Mouse (Mus musculus): Measurements from ENCODE around the gene Rfxank. TPM values are rescaled to one million over a fixed set of nuclear protein-coding genes. Genes with fewer than 3 reads are reported as not detected.

Gene Rfxank
- polyA plus RNA-seq (2015; fragmentation: Nextera tagmentation; extraction: Ambion mirVana), result 12.8 and 14.0 TPM in 2 replicates

DNA sequence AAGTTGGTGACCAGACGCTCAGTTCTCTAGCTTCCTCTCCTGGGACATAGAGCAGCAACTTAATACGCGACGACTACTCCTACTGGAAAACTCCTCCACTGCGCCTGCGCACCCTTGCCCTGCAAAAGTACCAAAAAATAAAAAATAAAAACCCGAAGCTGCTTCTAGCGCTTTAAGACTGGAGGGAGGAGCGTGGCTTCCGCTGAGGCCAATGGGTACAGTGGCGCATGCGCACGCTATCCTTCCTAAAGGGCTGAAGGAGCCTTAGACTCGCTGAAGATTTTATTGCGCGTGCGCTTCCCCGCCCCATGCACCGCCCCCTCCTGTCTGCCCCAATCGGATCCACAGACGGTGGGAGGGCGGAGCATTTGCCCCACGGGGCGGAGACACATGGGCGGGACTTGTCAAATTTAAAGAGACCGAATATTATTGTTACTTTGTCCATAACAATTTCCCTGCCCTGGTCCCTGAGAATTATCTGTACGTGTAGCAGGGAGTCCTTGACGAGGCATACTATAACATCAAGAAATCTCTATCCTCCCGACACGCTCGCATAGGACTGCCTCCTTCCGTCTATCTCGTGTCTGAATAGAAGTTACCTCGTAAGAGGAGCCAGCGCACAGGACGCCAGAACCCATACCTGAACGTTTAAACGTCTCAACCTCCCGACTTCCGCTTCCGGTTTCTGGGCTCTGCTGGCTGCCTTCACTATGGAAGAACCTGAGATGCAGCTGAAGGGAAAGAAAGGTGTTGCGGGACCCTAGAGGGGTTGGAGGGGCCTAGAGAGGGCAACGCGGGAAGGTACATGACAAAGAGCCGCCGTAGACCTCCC, at the start of gene Rfxank, which contains the start of the genes Borcs8 and Mef2b:
TSS of gene Rfxank (minus strand) at position 129 of the 832 bp plus-strand sequence.
TSS of gene Borcs8 (plus strand) at position 474 of the 832 bp plus-strand sequence.
TSS of gene Mef2b (plus strand) at position 686 of the 832 bp plus-strand sequence.

DNA sequence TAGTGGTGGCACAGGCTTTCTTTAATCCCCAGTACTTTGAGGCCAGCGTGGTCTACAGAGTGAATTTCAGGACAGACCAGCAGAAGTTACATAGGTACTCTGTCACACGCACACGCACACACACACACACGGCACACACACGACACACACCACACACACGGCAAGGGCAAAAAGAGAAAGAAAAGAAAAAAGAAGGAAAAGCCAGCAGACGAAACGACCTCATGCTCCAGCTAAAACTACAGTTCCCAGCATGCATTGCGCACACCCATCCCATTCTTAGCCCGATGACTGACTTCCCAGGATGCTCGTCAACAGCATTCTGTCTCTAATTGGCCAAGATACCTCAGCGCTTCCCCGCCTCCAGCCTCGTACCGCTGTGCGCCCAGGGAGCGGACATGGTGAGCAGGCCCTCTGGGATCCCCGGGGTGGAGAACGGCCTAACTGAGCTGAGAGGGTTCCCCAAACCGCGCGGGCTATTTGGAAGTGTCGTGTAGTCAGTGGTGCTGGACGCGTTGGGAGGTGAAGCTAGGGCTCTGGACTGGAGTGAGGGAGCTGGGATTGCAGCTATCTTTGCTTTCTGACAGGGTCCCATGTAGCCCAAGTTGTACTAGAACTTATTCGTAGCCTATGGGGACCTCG, 33.2 kb upstream of the Rfxank start, which contains the start of gene Tmem161a:
TSS of gene Tmem161a (plus strand) at position 314 of the 639 bp plus-strand sequence.

DNA sequence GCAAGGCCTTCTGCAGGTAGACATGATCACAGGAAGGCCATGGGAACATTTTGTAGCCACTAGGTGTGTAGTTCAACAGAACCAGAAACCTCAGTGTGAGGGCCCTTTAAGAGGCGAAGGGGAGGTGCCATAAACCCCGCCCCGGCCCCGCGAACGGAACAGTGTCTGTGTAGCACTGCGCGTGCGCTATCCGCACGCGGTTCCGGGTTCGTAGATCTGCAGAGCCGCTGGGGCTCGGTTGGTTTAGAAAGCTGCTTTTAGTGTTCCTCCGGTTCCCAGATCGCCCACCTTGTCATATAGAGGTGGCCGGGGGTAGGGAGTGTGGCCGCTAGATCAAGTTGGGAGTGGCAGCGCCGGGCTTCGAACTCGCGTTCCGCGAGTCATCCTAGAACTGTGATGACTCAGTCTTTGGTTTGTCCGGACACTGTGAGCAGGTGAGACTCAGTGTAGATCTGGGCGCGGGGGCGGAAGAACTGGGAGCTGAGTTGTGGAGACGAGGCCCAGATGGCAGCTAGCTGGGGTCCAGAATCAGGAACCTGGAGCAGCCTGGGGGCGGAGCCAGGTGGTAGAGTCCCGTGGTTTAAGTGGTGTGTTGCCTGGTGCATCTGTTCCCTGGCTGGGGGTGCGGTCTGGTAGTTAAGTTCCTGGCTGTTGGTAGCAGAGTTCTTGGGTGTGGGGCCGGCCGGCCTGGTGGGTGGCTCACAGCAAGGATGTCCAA, 7.6 kb downstream of the Rfxank start, which contains the start of gene Nr2c2ap:
TSS of gene Nr2c2ap (plus strand) at position 168 of the 718 bp plus-strand sequence.

DNA sequence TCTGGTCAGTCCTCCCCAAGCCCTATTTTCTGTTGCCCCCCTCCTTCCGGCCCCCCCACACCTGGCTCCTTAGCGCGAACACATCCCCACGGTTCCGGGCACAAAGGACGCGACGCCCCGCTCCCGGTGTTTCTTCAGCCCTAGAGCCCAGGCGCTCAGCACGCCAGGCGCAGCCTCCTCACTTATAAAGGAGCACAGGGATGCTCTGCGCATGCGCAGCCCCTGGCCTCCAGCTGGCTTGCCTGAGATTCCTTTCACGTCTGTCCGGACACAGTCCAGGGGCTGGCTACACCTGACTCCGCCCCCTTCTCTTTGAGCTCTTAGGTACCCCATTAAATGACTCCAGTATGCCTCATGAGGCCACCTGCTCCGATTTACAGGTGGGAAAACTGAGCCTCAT, 18.3 kb downstream of the Rfxank start, which contains the start of gene Ncan:
TSS of gene Ncan (minus strand) at position 207 of the 400 bp plus-strand sequence.

DNA sequence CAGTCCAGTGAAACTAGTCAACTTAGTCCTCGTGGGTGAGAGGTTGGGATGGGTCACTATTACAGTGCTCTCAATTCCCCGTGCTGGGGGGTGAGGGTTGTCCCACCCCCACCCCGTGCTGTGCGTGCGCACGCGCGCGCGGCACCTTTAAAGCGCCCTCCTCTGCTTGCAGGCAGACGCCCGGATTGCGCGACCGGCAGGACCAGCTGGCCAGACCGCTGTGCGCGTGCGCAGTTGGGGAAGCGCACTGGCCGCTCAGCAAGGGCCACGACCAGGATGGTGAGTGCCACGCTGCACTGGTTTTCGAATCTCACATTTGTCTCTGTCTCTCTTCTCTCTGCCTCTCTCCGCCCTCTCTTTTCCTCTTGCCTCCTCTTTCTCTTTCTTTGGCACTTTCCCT, 55.7 kb downstream of the Rfxank start, which contains the start of gene Hapln4:
TSS of gene Hapln4 (plus strand) at position 173 of the 400 bp plus-strand sequence.

Small RNA genes lying within 50 kb of the gene (microRNA-seq; reads per million reads assigned to microRNA genes)
- gene Mir7066 (ENCODE audit: borderline replicate concordance, insufficient number of aligned reads), result not detected

Other genes starting within 250 kb of the Rfxank start
- gene Tssk6, start 237.0 kb downstream of the Rfxank start, polyA plus RNA-seq (2015; fragmentation: Nextera tagmentation; extraction: Ambion mirVana), result 2.6 and 2.9 TPM in 2 replicates
- gene Ndufa13, start 236.6 kb downstream of the Rfxank start, polyA plus RNA-seq (2015; fragmentation: Nextera tagmentation; extraction: Ambion mirVana), result 308 and 360 TPM in 2 replicates
- gene Yjefn3, start 236.4 kb downstream of the Rfxank start, polyA plus RNA-seq (2015; fragmentation: Nextera tagmentation; extraction: Ambion mirVana), result 3.1 and 3.7 TPM in 2 replicates
- gene Gatad2a, start 142.8 kb downstream of the Rfxank start, polyA plus RNA-seq (2015; fragmentation: Nextera tagmentation; extraction: Ambion mirVana), result 25.3 and 39.5 TPM in 2 replicates
- gene Mau2, start 96.4 kb downstream of the Rfxank start, polyA plus RNA-seq (2015; fragmentation: Nextera tagmentation; extraction: Ambion mirVana), result 26.7 and 38.9 TPM in 2 replicates
- gene Sugp1, start 96.3 kb downstream of the Rfxank start, polyA plus RNA-seq (2015; fragmentation: Nextera tagmentation; extraction: Ambion mirVana), result 18.3 and 30.9 TPM in 2 replicates
- gene Tm6sf2, start 66.2 kb downstream of the Rfxank start, polyA plus RNA-seq (2015; fragmentation: Nextera tagmentation; extraction: Ambion mirVana), result 0.86 and 2.7 TPM in 2 replicates
- gene Hapln4, start 55.7 kb downstream of the Rfxank start, polyA plus RNA-seq (2015; fragmentation: Nextera tagmentation; extraction: Ambion mirVana), result 0.11 and 0.21 TPM in 2 replicates
- gene Ncan, start 18.3 kb downstream of the Rfxank start, polyA plus RNA-seq (2015; fragmentation: Nextera tagmentation; extraction: Ambion mirVana), result 1.6 and 5.1 TPM in 2 replicates
- 35.9 and 39.4 TPM in 2 replicates for gene Nr2c2ap, start 7.8 kb downstream of the Rfxank start, polyA plus RNA-seq (2015; fragmentation: Nextera tagmentation; extraction: Ambion mirVana)
- gene Borcs8, start 345 bp upstream of the Rfxank start, polyA plus RNA-seq (2015; fragmentation: Nextera tagmentation; extraction: Ambion mirVana), result 37.7 and 45.9 TPM in 2 replicates
- gene Mef2b, start 557 bp upstream of the Rfxank start, polyA plus RNA-seq (2015; fragmentation: Nextera tagmentation; extraction: Ambion mirVana), result 0.19 and 0.28 TPM in 2 replicates
- gene Tmem161a, start 33.2 kb upstream of the Rfxank start, polyA plus RNA-seq (2015; fragmentation: Nextera tagmentation; extraction: Ambion mirVana), result 48.4 and 65.6 TPM in 2 replicates
- gene Slc25a42, start 73.2 kb upstream of the Rfxank start, polyA plus RNA-seq (2015; fragmentation: Nextera tagmentation; extraction: Ambion mirVana), result 5.6 and 5.7 TPM in 2 replicates
- 14.4 and 14.5 TPM in 2 replicates for gene Sugp2, start 95.1 kb upstream of the Rfxank start, polyA plus RNA-seq (2015; fragmentation: Nextera tagmentation; extraction: Ambion mirVana)
- 12.0 and 18.0 TPM in 2 replicates for gene Armc6, start 95.3 kb upstream of the Rfxank start, polyA plus RNA-seq (2015; fragmentation: Nextera tagmentation; extraction: Ambion mirVana)
- gene Homer3, start 143.7 kb upstream of the Rfxank start, polyA plus RNA-seq (2015; fragmentation: Nextera tagmentation; extraction: Ambion mirVana), result 26.4 and 30.5 TPM in 2 replicates
- 27.8 and 39.5 TPM in 2 replicates for gene Ddx49, start 163.3 kb upstream of the Rfxank start, polyA plus RNA-seq (2015; fragmentation: Nextera tagmentation; extraction: Ambion mirVana)
- gene Cope, start 163.4 kb upstream of the Rfxank start, polyA plus RNA-seq (2015; fragmentation: Nextera tagmentation; extraction: Ambion mirVana), result 287 and 324 TPM in 2 replicates
- 4.8 and 6.9 TPM in 2 replicates for gene Cers1, start 176.6 kb upstream of the Rfxank start, polyA plus RNA-seq (2015; fragmentation: Nextera tagmentation; extraction: Ambion mirVana)
- gene Gdf1, start 190.7 kb upstream of the Rfxank start, polyA plus RNA-seq (2015; fragmentation: Nextera tagmentation; extraction: Ambion mirVana), result 1.3 and 2.1 TPM in 2 replicates
- gene Upf1, start 214.1 kb upstream of the Rfxank start, polyA plus RNA-seq (2015; fragmentation: Nextera tagmentation; extraction: Ambion mirVana), result 9.1 and 11.2 TPM in 2 replicates
- gene Comp, start 234.4 kb upstream of the Rfxank start, polyA plus RNA-seq (2015; fragmentation: Nextera tagmentation; extraction: Ambion mirVana), result 0.19 and 0.43 TPM in 2 replicates

All from adrenal gland, postnatal 0 days (tissue).